In genomic region chr2:80579253-80579891, GRCm38 (mm10) we compare ENCODE assay signal across 8 mouse cellular contexts. TPM values are rescaled to one million over a fixed set of nuclear protein-coding genes. Genes with fewer than 3 reads are reported as not detected.
A peak's percentile ranks its signal among the peaks of the same experiment; 100 is the strongest.
DNase-seq lines count a peak whose midpoint lies in the region; ATAC-seq and TF ChIP-seq lines count a peak whose summit lies in the region.

No protein-coding gene starts in this region.

- 0 out of 2 replicates have a peak overlapping the region, but pooled peaks have one; percentile 12 for H3K27ac ChIP-seq in left cerebral cortex, adult 2 months
- H3K27ac ChIP-seq in embryonic facial prominence, embryonic 15.5 days (replicated peaks): no peak overlapping the region
- H3K27ac ChIP-seq in limb, embryonic 11.5 days (replicated peaks; ENCODE audit: low read depth, low read length): no peak overlapping the region

- WGBS in embryonic facial prominence, embryonic 15.5 days: 16% methylated on average over 6 of the region's 6 CpGs
- WGBS in limb, embryonic 11.5 days: 49% methylated on average over 6 of the region's 6 CpGs

- TF ChIP-seq CTCF in left cerebral cortex, adult 2 months (IDR thresholded peaks at IDR 0.05): no peak

- H3K9ac ChIP-seq in embryonic facial prominence, embryonic 15.5 days: no peak overlapping the region
- no peak overlapping the region for H3K9ac ChIP-seq in limb, embryonic 11.5 days (ENCODE audit: low read length)

- H3K36me3 ChIP-seq in embryonic facial prominence, embryonic 15.5 days: no peaks in the 10 kb centered on the region
- no peaks in the 10 kb centered on the region for H3K36me3 ChIP-seq in limb, embryonic 11.5 days (ENCODE audit: control insufficient read depth, insufficient read depth, low read length)

- no peak for ATAC-seq in embryonic facial prominence, embryonic 15.5 days (ENCODE audit: insufficient number of reproducible peaks, low FRiP score, low TSS enrichment, low read depth)
- no peak for ATAC-seq in limb, embryonic 11.5 days (ENCODE audit: insufficient number of reproducible peaks, low FRiP score, low TSS enrichment, low read depth)
- peak; percentile 53; the same call in 1 of the 2 replicates for ATAC-seq in neutrophil, adult 5-6 weeks (ENCODE audit: extremely low read depth, insufficient number of reproducible peaks, low FRiP score, poor library complexity, severe bottlenecking)

- peak overlapping the region; percentile 63 for H3K4me2 ChIP-seq in embryonic facial prominence, embryonic 15.5 days (replicated peaks)
- H3K4me2 ChIP-seq in limb, embryonic 11.5 days (ENCODE audit: low read depth, severe bottlenecking): peak overlapping the region; percentile 80

- intact Hi-C loops in left cerebral cortex, adult 2 months (cut with DNase I): no loop called here
- intact Hi-C loops in left cerebral cortex, postnatal 10 days (cut with DNase I): no loop called here

- no peaks in the 10 kb centered on the region for H3K9me3 ChIP-seq in embryonic facial prominence, embryonic 15.5 days (replicated peaks)
- H3K9me3 ChIP-seq in limb, embryonic 11.5 days (ENCODE audit: control insufficient read depth, low read length): no peaks in the 10 kb centered on the region

- no peaks in the 10 kb centered on the region for H3K27me3 ChIP-seq in embryonic facial prominence, embryonic 15.5 days
- H3K27me3 ChIP-seq in limb, embryonic 11.5 days (ENCODE audit: control insufficient read depth, insufficient read depth, low read length): no peaks in the 10 kb centered on the region

- no peak for DNase-seq in left cerebral cortex, adult 2 months (ENCODE audit: extremely low spot score in 1 of 2, low spot score in 2 of 2)
- no peak for DNase-seq in left cerebral cortex, postnatal 10 days (ENCODE audit: extremely low spot score in 1 of 2, low spot score in 2 of 2)
- DNase-seq in limb, embryonic 11.5 days (ENCODE audit: low spot score): no peak
- DNase-seq in testis, postnatal 10 days (ENCODE audit: low spot score): no peak
- no peak for DNase-seq in right cerebral cortex, postnatal 36 days (ENCODE audit: low spot score in 2 of 2)
- no peak for DNase-seq in frontal cortex, postnatal 36 days (ENCODE audit: low spot score in 2 of 2)

- peak overlapping the region; percentile 87 for H3K4me3 ChIP-seq in left cerebral cortex, adult 2 months
- H3K4me3 ChIP-seq in embryonic facial prominence, embryonic 15.5 days (replicated peaks): peak overlapping the region; percentile 87
- peak overlapping the region; percentile 19; the same call in 1 of the 2 replicates for H3K4me3 ChIP-seq in limb, embryonic 11.5 days (ENCODE audit: low read depth, low read length)

- H3K4me1 ChIP-seq in embryonic facial prominence, embryonic 15.5 days: peaks cover 12% of the 10 kb centered on the region
- peaks cover 3% of the 10 kb centered on the region; the same call in 1 of the 2 replicates for H3K4me1 ChIP-seq in limb, embryonic 11.5 days (ENCODE audit: control insufficient read depth, insufficient read depth, low read length)

RNA-seq across cellular contexts. Expression of gene Nckap1, which starts 1.8 kb away (rescaled TPM):
- 100 to 1,000 TPM; 390 to 416 TPM for total RNA-seq in left cerebral cortex, adult 2 months (2021)
- total RNA-seq in left cerebral cortex, postnatal 10 days (2021): 100 to 1,000 TPM; 331 to 338 TPM
- polyA plus RNA-seq in embryonic facial prominence, embryonic 15.5 days (2015; fragmentation: Nextera tagmentation; extraction: Ambion mirVana): 65.4 and 68.9 TPM in 2 replicates
- polyA plus RNA-seq in limb, embryonic 11.5 days (2014; fragmentation: Nextera tagmentation; extraction: Ambion mirVana): 54.4 and 61.4 TPM in 2 replicates
- total RNA-seq in neutrophil, adult 5-6 weeks (2017): 4.8 and 8.0 TPM in 2 replicates

RNA-seq across cellular contexts. Expression of gene Dusp19, which starts 37.5 kb away (rescaled TPM):
- total RNA-seq in left cerebral cortex, adult 2 months (2021): 10 to 100 TPM; 22.3 to 25.9 TPM
- 10 to 100 TPM; 17.5 to 20.0 TPM for total RNA-seq in left cerebral cortex, postnatal 10 days (2021)
- 17.0 and 17.7 TPM in 2 replicates for polyA plus RNA-seq in embryonic facial prominence, embryonic 15.5 days (2015; fragmentation: Nextera tagmentation; extraction: Ambion mirVana)
- 15.9 and 19.6 TPM in 2 replicates for polyA plus RNA-seq in limb, embryonic 11.5 days (2014; fragmentation: Nextera tagmentation; extraction: Ambion mirVana)
- total RNA-seq in neutrophil, adult 5-6 weeks (2017): 3.9 and 4.1 TPM in 2 replicates

RNA-seq across cellular contexts. Expression of gene Nup35, which starts 37.7 kb away (rescaled TPM):
- 10 to 100 TPM; 15.2 to 15.7 TPM for total RNA-seq in left cerebral cortex, adult 2 months (2021)
- total RNA-seq in left cerebral cortex, postnatal 10 days (2021): 10 to 100 TPM; 19.5 to 20.0 TPM
- polyA plus RNA-seq in embryonic facial prominence, embryonic 15.5 days (2015; fragmentation: Nextera tagmentation; extraction: Ambion mirVana): 41.1 and 42.4 TPM in 2 replicates
- 66.4 and 68.0 TPM in 2 replicates for polyA plus RNA-seq in limb, embryonic 11.5 days (2014; fragmentation: Nextera tagmentation; extraction: Ambion mirVana)
- 18.9 and 26.6 TPM in 2 replicates for total RNA-seq in neutrophil, adult 5-6 weeks (2017)

Comparison
In these comparisons a context has a peak if more than half of its experiments do, and no peak if none do; other contexts are left out.
1. H3K4me3 ChIP-seq: peak in every context shown above with its lines; median percentile 87 in left cerebral cortex, adult 2 months; 87 in embryonic facial prominence, embryonic 15.5 days; 19 in limb, embryonic 11.5 days.
2. RNA of gene Nckap1, which starts 1.8 kb away (total RNA-seq): 390 to 416 TPM in left cerebral cortex, adult 2 months and 331 to 338 TPM in left cerebral cortex, postnatal 10 days; 4.8 to 8.0 TPM in neutrophil, adult 5-6 weeks; every median in the first group is over 10 times any median in the second.